Mouse (Mus musculus) urinary bladder, postnatal 36 days (tissue): ENCODE results near the gene Piga.

ENCODE experiments used
- DNase-seq, 2 experiments: peaks; one replicate each; pipeline ENCODE4 v3.0.0; 2022; ENCODE audit warnings: low spot score in 2 of 2, mixed read lengths in 1 of 2

The Piga gene

GRCm38 (mm10) chrX:164432682-164433081 lies 13.1 kb downstream of the Piga start:
- DNase-seq = no peak

GRCm38 (mm10) chrX:164436709-164437108 lies 17.1 kb downstream of the Piga start, which contains the start of gene Asb11:
Asb11 (plus strand) TSS chrX:164436994.
- no peak for DNase-seq

GRCm38 (mm10) chrX:164439462-164439861 lies 19.9 kb downstream of the Piga start:
- DNase-seq = no peak

GRCm38 (mm10) chrX:164440140-164440539 lies 20.6 kb downstream of the Piga start:
- DNase-seq = no peak

- DNase-seq = no peak
Measured at GRCm38 (mm10) chrX:164440703-164441102, 21.1 kb downstream of the Piga start.

- DNase-seq = no peak
Measured at GRCm38 (mm10) chrX:164441306-164441705, 21.7 kb downstream of the Piga start.

GRCm38 (mm10) chrX:164445601-164446000 lies 26.0 kb downstream of the Piga start:
- DNase-seq = no peak

GRCm38 (mm10) chrX:164446106-164446551 lies 26.5 kb downstream of the Piga start:
- DNase-seq = peak in 1 of 2 experiments; percentile 2

- DNase-seq = no peak
Measured at GRCm38 (mm10) chrX:164446835-164447681, 27.5 kb downstream of the Piga start.

- DNase-seq = no peak
Measured at GRCm38 (mm10) chrX:164447682-164448071, 28.1 kb downstream of the Piga start.

- peak in 1 of 2 experiments; percentile 2 for DNase-seq
Measured at GRCm38 (mm10) chrX:164449201-164449600, 29.6 kb downstream of the Piga start.

GRCm38 (mm10) chrX:164459205-164459878 lies 39.8 kb downstream of the Piga start:
- no peak for DNase-seq
